Mouse (Mus musculus) thymus, adult 18-20 months (tissue): Measurements from ENCODE around the gene Lrp8.
A peak's percentile ranks its signal among the peaks of the same experiment; 100 is the strongest.

Experiments used
- DNase-seq, 2 experiments: peaks; one replicate each; pipeline ENCODE4 v3.0.0; 2022; ENCODE audit warnings: mixed read lengths in 2 of 2

The Lrp8 gene

GRCm38 (mm10) chr4:107802185-107802449, at the start of gene Lrp8:
Gene Lrp8, plus strand, starts transcription at chr4:107802261.
- DNase-seq: no peak

GRCm38 (mm10) chr4:107756222-107756621, 45.8 kb upstream of the Lrp8 start:
- no peak for DNase-seq

- DNase-seq: no peak
Measured at GRCm38 (mm10) chr4:107757487-107758470, 44.3 kb upstream of the Lrp8 start.

GRCm38 (mm10) chr4:107758938-107759337, 43.1 kb upstream of the Lrp8 start:
- no peak for DNase-seq

- no peak for DNase-seq
Measured at GRCm38 (mm10) chr4:107763001-107763400, 39.1 kb upstream of the Lrp8 start.

GRCm38 (mm10) chr4:107763598-107763997, 38.5 kb upstream of the Lrp8 start:
- no peak for DNase-seq

GRCm38 (mm10) chr4:107765196-107765813, 36.8 kb upstream of the Lrp8 start:
- DNase-seq: no peak

- no peak for DNase-seq
Measured at GRCm38 (mm10) chr4:107766182-107766581, 35.9 kb upstream of the Lrp8 start.

- DNase-seq: no peak
Measured at GRCm38 (mm10) chr4:107772122-107772825, 29.8 kb upstream of the Lrp8 start.

- DNase-seq: no peak
Measured at GRCm38 (mm10) chr4:107774868-107775267, 27.2 kb upstream of the Lrp8 start.

- no peak for DNase-seq
Measured at GRCm38 (mm10) chr4:107775672-107776071, 26.4 kb upstream of the Lrp8 start.

- no peak for DNase-seq
Measured at GRCm38 (mm10) chr4:107776990-107777673, 24.9 kb upstream of the Lrp8 start.

- no peak for DNase-seq
Measured at GRCm38 (mm10) chr4:107783541-107783940, 18.5 kb upstream of the Lrp8 start.

GRCm38 (mm10) chr4:107788841-107789240, 13.2 kb upstream of the Lrp8 start:
- DNase-seq: no peak

- no peak for DNase-seq
Measured at GRCm38 (mm10) chr4:107800801-107801200, 1.3 kb upstream of the Lrp8 start.

- DNase-seq: peak; percentile 67 to 73
Measured at GRCm38 (mm10) chr4:107801366-107802184, 486 bp upstream of the Lrp8 start.

- peak; percentile 47 to 59 for DNase-seq
Measured at GRCm38 (mm10) chr4:107802450-107803331, 630 bp downstream of the Lrp8 start.

- DNase-seq: peak; percentile 65 to 78
Measured at GRCm38 (mm10) chr4:107803351-107804106, 1.5 kb downstream of the Lrp8 start.

- DNase-seq: no peak
Measured at GRCm38 (mm10) chr4:107805491-107805890, 3.4 kb downstream of the Lrp8 start.

GRCm38 (mm10) chr4:107807796-107808195, 5.7 kb downstream of the Lrp8 start:
- no peak for DNase-seq
